Mouse (Mus musculus) Patski (cell line): ENCODE data around the gene Tas2r135. TPM values are rescaled to one million over a fixed set of nuclear protein-coding genes. Genes with fewer than 3 reads are reported as not detected.

ENCODE experiments used
- ATAC-seq: fragments of 100-300 bp; one replicate; pipeline ENCODE4 v1.8.0; 2021
- CTCF ChIA-PET: fragments of 350-600 bp; sonication (Branson Sonifier 250); formaldehyde crosslinking; loops from one replicate; lab custom pipeline; 2022; ENCODE audit warnings: inconsistent platforms; lab: Charles Lee
- POLR2A ChIA-PET: fragments of 350-600 bp; sonication (Branson Sonifier 250); formaldehyde crosslinking; loops from one replicate; lab custom pipeline; 2022; ENCODE audit warnings: antibody characterized with exemption, inconsistent platforms; lab: Charles Lee
- DNase-seq: peaks from one replicate; pipeline ENCODE4 v3.0.0-alpha.2; 2011; ENCODE audit warnings: low read depth, low spot score
- H3K27me3 ChIP-seq: fragments of 371-371 bp; one replicate; pipeline ENCODE4 v1.5.1; 2021
- CTCF ChIP-seq: fragments of 100-300 bp; IDR thresholded peaks from one replicate; pipeline ENCODE4 v1.5.1; 2021
- in situ Hi-C: fragments of 300-500 bp; cut with MboI; formaldehyde crosslinking; loops from 3 replicates; pipeline ENCODE4 v1.11.1; 2018; ENCODE audit warnings: low pct_unique_long_range_greater_than_20kb, mixed read lengths
- polyA plus RNA-seq: library from polyadenylated mRNA; unstranded; gene quantifications from one replicate; pipeline ENCODE4 v1.2.3, GENCODE M21; 2021

Gene Tas2r135
- polyA plus RNA-seq, 1 experiment from 2014 or later: not detected

- ATAC-seq: no peak
- in situ Hi-C loops: no loop called here
- DNase-seq: no peak
These were observed 42.7 kb upstream of the Tas2r135 start for GRCm38 (mm10) chr6:42362497-42362896.

GRCm38 (mm10) chr6:42362974-42363373 lies 42.3 kb upstream of the Tas2r135 start:
- H3K27me3 ChIP-seq: no peaks in the 10 kb centered on the region
- no peak for ATAC-seq
- in situ Hi-C loops: no loop called here
- CTCF ChIA-PET: interaction anchor here (1.2 to 2.1 kb wide), 3 partner anchors 10 to 18 kb away, joined by 3 to 7 read pairs (median 5); partner anchors contain the start of gene Epha1
- no peak for DNase-seq
- POLR2A ChIA-PET: interaction anchor here (1.1 to 1.2 kb wide), 3 partner anchors 8 to 14 kb away, joined by 3 to 6 read pairs (median 4); no protein-coding TSS in a partner anchor
- TF ChIP-seq CTCF: no peak

More at GRCm38 (mm10) chr6:42362497-42362896, 42.7 kb upstream of the Tas2r135 start:
- ChIA-PET CTCF (interaction anchor here (1.2 to 2.1 kb wide), 4 partner anchors 10 to 18 kb away, joined by 3 to 7 read pairs (median 5); partner anchors contain the start of gene Epha1), POLR2A (interaction anchor here (0.6 to 1.2 kb wide), 5 partner anchors 8 to 65 kb away, joined by 3 to 4 read pairs (median 4); no protein-coding TSS in a partner anchor)
- TF ChIP-seq CTCF: no peak
- H3K27me3 ChIP-seq: no peaks in the 10 kb centered on the region

GRCm38 (mm10) chr6:42364066-42364465 lies 41.2 kb upstream of the Tas2r135 start:
- ATAC-seq: no peak
- no peak for TF ChIP-seq CTCF
- in situ Hi-C loops: no loop called here
- no peak for DNase-seq
- CTCF ChIA-PET: interaction anchor here (1.3 to 2.1 kb wide), 3 partner anchors 9 to 17 kb away, joined by 4 to 7 read pairs (median 5); partner anchors contain the start of gene Epha1
- POLR2A ChIA-PET: interaction anchor here (1.2 to 1.3 kb wide), 2 partner anchors 11 to 14 kb away, joined by 3 to 6 read pairs; no protein-coding TSS in a partner anchor
- no peaks in the 10 kb centered on the region for H3K27me3 ChIP-seq

- TF ChIP-seq CTCF: no peak
- CTCF ChIA-PET: interaction anchor here (1.3 kb wide), 1 partner anchor 9 kb away, joined by 4 read pairs; no protein-coding TSS in a partner anchor
- no peaks in the 10 kb centered on the region for H3K27me3 ChIP-seq
- in situ Hi-C loops: no loop called here
- ATAC-seq: no peak
- DNase-seq: no peak
- POLR2A ChIA-PET: interaction anchor here (1.3 kb wide), 1 partner anchor 12 kb away, joined by 3 read pairs; no protein-coding TSS in a partner anchor
These were observed 40.6 kb upstream of the Tas2r135 start for GRCm38 (mm10) chr6:42364607-42365006.

- POLR2A ChIA-PET: interaction anchor here (1.1 to 1.3 kb wide), 2 partner anchors 10 to 12 kb away, joined by 3 read pairs; no protein-coding TSS in a partner anchor
- in situ Hi-C loops: no loop called here
- DNase-seq (no peak), ATAC-seq (no peak)
- TF ChIP-seq CTCF: no peak
- H3K27me3 ChIP-seq: no peaks in the 10 kb centered on the region
- CTCF ChIA-PET: no interaction called here
These were observed 40.0 kb upstream of the Tas2r135 start for GRCm38 (mm10) chr6:42365215-42365614.

GRCm38 (mm10) chr6:42369870-42370269 lies 35.4 kb upstream of the Tas2r135 start:
- no peak for DNase-seq
- CTCF ChIA-PET: interaction anchor here (0.7 to 1.8 kb wide), 2 partner anchors 9 to 22 kb away, joined by 3 read pairs; no protein-coding TSS in a partner anchor
- no peak for ATAC-seq

GRCm38 (mm10) chr6:42370630-42371363 lies 34.4 kb upstream of the Tas2r135 start:
- ChIA-PET POLR2A (interaction anchor here (1.0 to 1.5 kb wide), 3 partner anchors 16 to 21 kb away, joined by 4 to 8 read pairs (median 4); partner anchors contain the start of gene Zyx), CTCF (interaction anchor here (0.9 to 2.1 kb wide), 4 partner anchors 14 to 37 kb away, joined by 3 to 6 read pairs (median 3); partner anchors contain the start of gene Zyx)
- in situ Hi-C loops: no loop called here
- H3K27me3 ChIP-seq: no peaks in the 10 kb centered on the region
- no peak for DNase-seq
- no peak for TF ChIP-seq CTCF
- no peak for ATAC-seq

More at GRCm38 (mm10) chr6:42369870-42370269, 35.4 kb upstream of the Tas2r135 start:
- no peaks in the 10 kb centered on the region for H3K27me3 ChIP-seq
- TF ChIP-seq CTCF: no peak
- in situ Hi-C loops: no loop called here
- POLR2A ChIA-PET: no interaction called here

GRCm38 (mm10) chr6:42372001-42372400 lies 33.2 kb upstream of the Tas2r135 start:
- DNase-seq (no peak), ATAC-seq (no peak)
- in situ Hi-C loops: no loop called here
- H3K27me3 ChIP-seq: no peaks in the 10 kb centered on the region
- ChIA-PET CTCF (interaction anchor here (0.7 to 2.1 kb wide), 8 partner anchors 9 to 202 kb away, joined by 3 to 7 read pairs (median 3); partner anchors contain the start of gene Zyx), POLR2A (interaction anchor here (1.0 to 1.5 kb wide), 3 partner anchors 18 to 22 kb away, joined by 4 to 8 read pairs (median 4); partner anchors contain the start of gene Zyx)
- no peak for TF ChIP-seq CTCF

- no peak for DNase-seq
- TF ChIP-seq CTCF: no peak
- ATAC-seq: no peak
- CTCF ChIA-PET: interaction anchor here (1.1 to 2.1 kb wide), 4 partner anchors 9 to 202 kb away, joined by 3 to 7 read pairs (median 4); partner anchors contain the start of gene Zyx
- H3K27me3 ChIP-seq: no peaks in the 10 kb centered on the region
- in situ Hi-C loops: no loop called here
- POLR2A ChIA-PET: interaction anchor here (1.5 kb wide), 1 partner anchor 22 kb away, joined by 8 read pairs; the partner anchor contains the start of gene Zyx
These were observed 32.8 kb upstream of the Tas2r135 start for GRCm38 (mm10) chr6:42372421-42372815.
